Mouse (Mus musculus) lung, adult 2 months (tissue): Measurements from ENCODE around the gene Ppil3. TPM values are rescaled to one million over a fixed set of nuclear protein-coding genes. Genes with fewer than 3 reads are reported as not detected.

Source experiments
- DNase-seq: peaks from one replicate; pipeline ENCODE4 v3.0.0; 2022
- H3K4me1 ChIP-seq: fragments of 200-500 bp; 2 replicates; pipeline ENCODE4 v1.6.1; 2011; ENCODE audit warnings: low read length; ENCODE audit not compliant: control insufficient read depth, insufficient read depth
- H3K4me3 ChIP-seq: fragments of 200-500 bp; replicated peaks from 2 replicates; pipeline ENCODE3; 2011; ENCODE audit warnings: low read depth, mild to moderate bottlenecking, control low read depth, low read length; ENCODE audit errors: extremely low read depth
- CTCF ChIP-seq: fragments of 200-500 bp; IDR thresholded peaks from 2 replicates; pipeline ENCODE4 v1.5.1; 2011; ENCODE audit warnings: mild to moderate bottlenecking, low read length, control low read depth; ENCODE audit not compliant: insufficient read depth
- POLR2A ChIP-seq: fragments of 200-500 bp; IDR thresholded peaks from 2 replicates; pipeline ENCODE4 v1.6.1; 2011; ENCODE audit warnings: low read depth, mild to moderate bottlenecking, control low read depth, low read length, borderline replicate concordance; ENCODE audit errors: extremely low read depth
- WGBS: fragments of 180-500 bp; shearing (Covaris S2); methylation state at CpG from one replicate; pipeline ENCODE4 v1.1.7; 2018; 5-methylcytosine and 5-hydroxymethylcytosine counted together
- polyA plus RNA-seq: library from polyadenylated mRNA; depleted of rRNA; stranded (reverse); fragments of >200 nt; gene quantifications from 2 replicates; pipeline ENCODE4 v1.2.3, GENCODE M21; 2012; rRNA removed

Gene Ppil3
- polyA plus RNA-seq, 1 experiment, result 15.0 TPM

DNA sequence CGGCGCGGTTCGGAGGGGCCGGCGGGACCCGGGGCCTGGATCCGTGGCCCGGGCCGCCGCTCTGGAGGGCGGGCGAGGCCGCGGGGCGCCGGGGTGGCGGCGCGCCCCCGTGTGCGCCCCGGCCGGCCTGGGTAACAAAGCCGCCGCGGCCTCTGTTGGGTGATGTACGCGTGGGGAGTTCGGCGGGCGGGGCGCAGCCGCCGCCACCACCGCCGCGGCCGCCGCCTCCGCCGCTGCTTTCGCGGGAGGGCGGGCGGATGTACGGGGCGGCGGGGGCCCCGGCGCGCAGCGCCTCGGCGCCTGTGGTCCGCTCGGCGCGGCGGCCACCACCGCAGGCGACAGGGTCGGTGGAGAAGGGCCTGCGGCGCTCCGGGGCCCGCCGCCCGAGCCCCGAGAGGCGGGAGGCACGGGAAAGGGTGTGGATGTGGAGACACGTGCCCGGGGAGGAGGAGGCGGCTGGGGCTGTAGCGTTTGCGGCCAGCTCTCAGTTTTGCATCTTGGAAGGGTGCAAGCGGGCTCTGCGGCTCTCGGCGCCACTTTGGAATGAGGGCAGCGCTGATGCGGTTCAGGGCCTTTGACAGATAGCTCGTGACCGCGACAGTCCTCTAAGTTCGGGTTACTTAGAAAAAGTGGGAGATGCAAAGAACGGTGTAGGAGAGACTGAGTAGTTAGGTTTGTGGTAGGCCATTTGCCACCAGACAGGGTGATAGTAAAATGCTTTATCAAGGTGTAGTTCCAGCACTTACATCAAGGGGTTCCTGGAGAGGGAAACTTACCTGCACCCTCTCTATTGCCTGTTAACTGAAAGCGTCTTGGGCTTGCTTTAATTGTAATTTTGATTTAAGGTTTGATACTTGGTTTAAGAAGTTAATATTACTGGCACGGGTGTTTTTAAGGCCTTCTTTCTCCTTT lies 51.7 kb downstream of the Ppil3 start:
- 1% methylated on average over 88 of the region's 90 CpGs for WGBS
- peak; percentile 47 for DNase-seq

DNA sequence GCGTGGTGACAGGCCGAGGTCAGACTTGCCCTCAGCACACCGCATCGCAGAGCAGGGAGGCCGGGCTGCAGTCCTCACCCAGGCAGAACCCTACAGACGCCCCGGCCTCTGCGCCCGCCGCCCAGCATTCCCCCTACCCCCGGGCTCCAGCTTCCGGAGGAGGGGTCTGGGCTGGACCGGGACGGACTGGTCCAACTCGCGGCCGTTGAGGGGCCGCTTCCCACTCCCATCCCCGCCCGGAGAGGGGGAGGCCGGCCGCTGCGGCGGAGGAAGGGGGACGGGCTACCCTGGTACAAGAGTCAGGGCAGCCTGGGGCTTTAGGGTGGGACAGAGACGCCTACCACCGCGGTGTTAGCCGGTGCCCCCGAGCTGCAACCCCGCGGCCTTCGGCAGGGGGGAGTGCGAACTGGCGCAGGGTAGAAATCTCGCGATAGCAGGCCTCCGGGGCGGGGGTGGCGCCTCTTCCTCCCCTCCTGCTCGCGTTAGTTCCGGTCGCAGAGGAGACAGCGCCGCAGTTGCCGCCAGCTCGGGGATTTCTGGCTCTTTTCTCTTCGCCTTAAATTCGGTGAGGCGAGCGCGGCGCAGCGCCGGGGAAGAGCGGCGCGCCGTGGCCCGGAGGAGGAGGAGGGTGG lies 52.5 kb downstream of the Ppil3 start, which contains the start of gene Bzw1:
Gene Bzw1, plus strand, starts transcription at position 247 of the 632 bp plus-strand sequence.
- TF ChIP-seq POLR2A (peak; percentile 82; the same call in 1 of the 2 replicates), CTCF (no peak)
- Histone ChIP-seq H3K4me1 (peaks cover 4% of the 10 kb centered on the region), H3K4me3 (peak within 1 kb of the TSS; percentile 91)
- peak; percentile 91 for DNase-seq
- WGBS, result under 1% methylated on average over 61 of the region's 61 CpGs

More for the DNA sequence above, 51.7 kb downstream of the Ppil3 start:
- peaks cover 4% of the 10 kb centered on the region for H3K4me1 ChIP-seq
- H3K4me3 ChIP-seq, result peak overlapping the region; percentile 91
- TF ChIP-seq POLR2A (no peak), CTCF (no peak)

DNA sequence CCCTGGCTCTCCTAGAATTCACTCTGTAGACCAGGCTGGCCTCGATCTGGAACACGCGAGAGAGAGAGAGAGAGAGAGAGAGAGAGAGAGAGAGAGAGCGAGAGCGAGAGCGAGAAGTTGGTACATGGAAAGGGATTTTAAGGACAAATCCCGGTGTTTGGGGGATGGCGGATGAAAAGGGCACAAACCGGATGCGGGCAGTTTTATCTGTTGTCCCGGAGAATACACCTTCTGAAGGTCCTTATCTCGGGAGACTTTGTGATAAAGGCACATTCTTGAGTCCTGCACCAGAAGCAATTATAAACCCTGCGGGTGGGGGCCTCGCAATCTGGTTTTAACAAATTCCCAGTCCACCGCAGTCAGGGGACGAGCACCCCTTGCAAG lies 53.0 kb downstream of the Ppil3 start:
- WGBS, result under 1% methylated on average over 15 of the region's 16 CpGs
- TF ChIP-seq POLR2A (no peak), CTCF (no peak)
- Histone ChIP-seq H3K4me1 (peaks cover 4% of the 10 kb centered on the region), H3K4me3 (peak overlapping the region; percentile 91)
- no peak for DNase-seq

DNA sequence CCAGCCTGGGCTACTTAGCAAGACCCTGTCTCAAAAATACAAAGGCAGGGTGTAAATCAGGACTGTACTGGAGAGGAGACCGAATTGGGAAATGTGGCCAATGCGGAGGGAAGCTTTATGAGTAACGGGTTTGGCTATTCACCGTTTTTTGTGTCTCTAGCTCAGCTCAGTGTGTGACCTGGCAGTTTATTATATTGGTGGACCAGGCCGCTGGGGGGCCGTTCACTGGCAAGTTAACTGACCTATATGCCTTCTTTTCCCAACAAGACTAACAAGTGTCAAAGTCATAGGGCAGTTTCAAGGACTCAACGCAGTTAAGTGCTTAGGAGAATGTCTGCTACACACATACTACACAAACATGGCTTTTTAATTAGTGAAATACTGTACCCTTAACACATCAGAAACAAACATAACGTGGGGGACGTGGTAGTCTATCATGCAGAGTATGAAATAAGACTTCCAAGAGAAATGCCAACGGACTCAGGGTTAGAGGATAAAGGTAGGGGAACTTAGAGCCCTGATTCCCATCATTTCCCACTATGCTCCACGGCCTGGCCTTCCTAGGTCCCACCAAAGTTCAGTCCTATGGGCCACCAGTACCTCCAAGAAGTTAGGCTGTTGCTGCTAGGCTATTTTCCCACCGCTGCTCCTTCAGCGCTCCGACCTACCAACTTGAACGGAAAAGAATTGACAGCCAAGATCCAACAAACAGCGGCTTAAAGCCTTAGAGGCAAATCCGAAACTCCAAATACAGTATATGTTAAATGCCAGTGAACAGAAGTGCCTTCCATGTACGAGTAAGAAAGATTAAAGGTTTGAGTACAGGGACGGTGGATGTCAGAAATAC lies 53.6 kb downstream of the Ppil3 start:
- Histone ChIP-seq H3K4me3 (peak overlapping the region; percentile 91), H3K4me1 (peaks cover 4% of the 10 kb centered on the region)
- TF ChIP-seq POLR2A, result no peak
- TF ChIP-seq CTCF, result no peak
- DNase-seq, result no peak
- WGBS, result 39% methylated on average over 19 of the region's 19 CpGs

DNA sequence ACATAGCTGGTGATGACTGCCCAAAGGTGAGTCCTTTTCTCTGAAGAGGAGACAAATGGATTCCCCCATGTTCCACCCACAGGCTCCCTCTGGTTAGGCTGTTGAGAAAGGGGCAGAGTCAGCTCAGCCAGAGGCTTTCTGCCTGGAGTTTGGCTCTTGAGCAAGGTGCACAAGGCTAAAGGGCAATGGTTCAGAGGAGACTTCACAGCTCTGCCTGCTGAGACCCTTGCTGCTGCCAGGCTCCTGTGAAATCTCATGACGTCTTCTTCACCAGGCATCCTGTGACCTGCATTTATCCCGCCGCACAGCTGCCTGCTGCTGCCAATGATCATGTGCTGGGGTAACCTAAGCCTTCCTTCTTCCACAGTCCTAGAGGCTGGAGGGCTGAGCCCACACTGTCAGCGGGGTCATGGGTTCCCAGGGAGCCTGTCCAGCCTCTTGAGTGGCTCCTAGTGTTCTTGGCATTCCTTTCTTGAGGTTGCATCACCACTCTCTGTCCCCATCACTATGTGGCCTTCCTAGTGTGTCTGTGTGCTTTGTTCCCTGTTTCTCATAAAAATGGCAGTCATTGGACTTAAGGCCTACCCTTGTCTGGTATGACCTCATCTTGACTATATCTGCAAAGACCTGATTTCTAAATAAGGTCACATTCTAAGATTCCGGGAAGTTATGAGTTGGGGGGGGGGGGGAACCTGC lies 62.6 kb downstream of the Ppil3 start:
- DNase-seq, result no peak
- no peak overlapping the region for H3K4me3 ChIP-seq
- TF ChIP-seq CTCF (no peak), POLR2A (no peak)
- H3K4me1 ChIP-seq, result no peaks in the 10 kb centered on the region
- 55% methylated on average over 5 of the region's 5 CpGs for WGBS

Other genes starting within 250 kb of the Ppil3 start
- 0.05 and 0.51 TPM in 2 replicates for gene Aox4, start 235.1 kb downstream of the Ppil3 start, polyA plus RNA-seq
- not detected in 2 replicates for gene Aox2, start 167.2 kb downstream of the Ppil3 start, polyA plus RNA-seq
- gene Bzw1, start 52.6 kb downstream of the Ppil3 start, polyA plus RNA-seq, result 14.5 and 20.3 TPM in 2 replicates
- gene Clk1, start 21.4 kb downstream of the Ppil3 start, polyA plus RNA-seq, result 46.5 and 89.9 TPM in 2 replicates
- gene Nif3l1, start 335 bp downstream of the Ppil3 start, polyA plus RNA-seq, result 13.9 and 19.2 TPM in 2 replicates
- 9.4 and 9.8 TPM in 2 replicates for gene Orc2, start 59.6 kb upstream of the Ppil3 start, polyA plus RNA-seq
- 1.7 and 2.8 TPM in 2 replicates for gene Fam126b, start 140.8 kb upstream of the Ppil3 start, polyA plus RNA-seq
- 23.1 and 53.7 TPM in 2 replicates for gene Ndufb3, start 140.9 kb upstream of the Ppil3 start, polyA plus RNA-seq